Mouse (Mus musculus): Measurements from ENCODE around the gene Gatm.
A peak's percentile ranks its signal among the peaks of the same experiment; 100 is the strongest.

Gatm gene

GRCm38 (mm10) chr2:122610746-122611653, at the start of gene Gatm:
Gene Gatm, minus strand, starts transcription at chr2:122611303.
- ATAC-seq (ENCODE audit: low TSS enrichment), result peak; percentile 99

DNA sequence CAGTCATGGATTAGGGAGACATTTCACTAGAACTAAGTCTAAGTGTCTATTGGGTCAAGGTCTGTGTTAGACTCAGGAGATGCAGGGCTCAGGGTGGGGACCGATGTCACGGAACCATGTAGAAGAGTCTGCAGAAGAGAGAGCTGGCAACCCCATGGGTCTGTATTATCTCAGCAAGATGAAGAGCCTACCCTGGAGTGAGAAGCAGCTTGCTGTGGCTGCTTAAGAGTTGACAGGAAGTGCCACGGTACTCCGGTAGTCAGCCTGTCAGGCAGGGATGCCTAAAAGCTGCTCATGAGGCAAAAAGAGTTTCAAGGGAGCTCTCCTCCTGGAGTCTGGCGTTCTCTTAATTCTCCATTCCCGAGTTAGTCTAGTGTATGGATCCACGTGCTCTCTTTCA, 48.7 kb upstream of the Gatm start:
- no peak for ATAC-seq (ENCODE audit: low TSS enrichment)

- no peak for ATAC-seq (ENCODE audit: low TSS enrichment)
Observed at GRCm38 (mm10) chr2:122657707-122658524, 46.8 kb upstream of the Gatm start.

- ATAC-seq (ENCODE audit: low TSS enrichment), result no peak
Observed at GRCm38 (mm10) chr2:122656767-122657166, 45.7 kb upstream of the Gatm start.

GRCm38 (mm10) chr2:122656052-122656451, 44.9 kb upstream of the Gatm start:
- ATAC-seq (ENCODE audit: low TSS enrichment), result no peak

DNA sequence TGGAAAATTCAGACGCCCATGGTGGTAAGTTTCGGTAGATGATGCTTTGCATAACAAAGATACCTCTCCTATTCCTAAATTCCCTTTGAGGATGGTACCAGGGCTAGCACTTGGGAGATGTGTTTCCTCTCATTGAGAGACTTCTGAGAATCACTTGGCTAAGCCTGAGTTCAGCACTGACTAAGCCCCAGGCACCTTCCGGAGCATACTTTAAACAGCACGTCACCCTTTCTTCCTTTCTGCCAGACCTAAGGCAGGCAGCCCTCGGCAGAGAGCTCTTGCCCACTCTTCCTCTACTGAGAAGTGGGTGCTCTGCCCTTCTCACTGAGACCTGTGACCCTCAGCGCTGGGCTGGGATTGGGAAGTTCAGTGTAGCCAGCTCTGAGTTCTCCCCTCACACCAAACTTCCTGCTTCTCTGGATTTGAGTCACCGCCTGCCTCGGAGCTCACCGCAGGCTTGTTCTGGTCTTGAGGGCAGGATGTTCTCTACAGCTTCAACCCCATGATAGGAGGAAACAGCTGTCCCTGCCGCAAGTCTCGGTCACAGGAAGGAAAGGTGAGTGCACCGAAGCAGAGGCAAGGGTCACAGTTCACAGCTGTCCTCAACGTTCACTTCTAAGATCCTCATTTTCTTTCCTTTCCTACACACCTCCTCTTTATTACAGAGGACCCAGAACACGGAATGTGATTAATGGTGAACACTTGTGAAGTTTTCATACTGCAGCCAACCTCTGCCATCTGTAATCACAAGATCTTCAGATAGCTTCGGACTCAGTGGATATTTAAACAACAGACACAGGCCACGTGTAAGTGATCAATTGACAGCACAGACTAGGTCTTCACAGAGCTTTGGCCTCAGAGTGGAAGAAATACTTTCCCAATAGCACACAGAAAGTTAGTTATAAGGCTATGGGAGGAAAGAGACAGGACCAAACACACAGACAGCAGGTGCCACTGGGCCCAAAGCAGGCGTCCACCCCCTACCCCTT, 41.3 kb upstream of the Gatm start:
- ATAC-seq (ENCODE audit: low TSS enrichment), result no peak

- ATAC-seq (ENCODE audit: low TSS enrichment), result no peak
Observed at GRCm38 (mm10) chr2:122638673-122639072, 27.6 kb upstream of the Gatm start.

DNA sequence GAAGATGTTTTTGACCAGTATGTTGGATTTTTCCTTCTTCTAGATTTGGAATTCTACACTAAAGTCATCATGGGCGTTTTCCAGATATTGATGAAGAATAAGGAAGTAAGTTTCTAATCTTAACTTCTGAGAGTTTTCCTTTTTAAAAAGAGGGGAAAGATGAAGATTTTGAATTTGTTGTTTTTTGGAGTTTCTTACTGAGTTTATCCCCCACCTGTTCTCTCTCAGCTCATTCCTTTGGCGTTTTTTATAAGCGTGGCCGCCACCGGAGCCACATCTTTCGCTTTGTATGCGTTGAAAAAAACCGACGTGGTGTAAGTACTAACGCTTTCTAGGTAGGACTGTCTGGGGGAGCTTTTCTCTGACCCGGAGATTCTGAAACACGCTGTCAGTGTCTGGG, 26.9 kb upstream of the Gatm start:
- ATAC-seq (ENCODE audit: low TSS enrichment), result no peak

GRCm38 (mm10) chr2:122637526-122637997, 26.5 kb upstream of the Gatm start:
- ATAC-seq (ENCODE audit: low TSS enrichment), result peak; percentile 83

GRCm38 (mm10) chr2:122636686-122637085, 25.6 kb upstream of the Gatm start, which contains the start of gene AA467197:
Gene AA467197, plus strand, starts transcription at chr2:122636986.
- ATAC-seq (ENCODE audit: low TSS enrichment), result no peak

- ATAC-seq (ENCODE audit: low TSS enrichment), result peak; percentile 25; the same call in 1 of the 2 replicates
Observed at GRCm38 (mm10) chr2:122631226-122631801, 20.2 kb upstream of the Gatm start.

- ATAC-seq (ENCODE audit: low TSS enrichment), result peak; percentile 93
Observed at GRCm38 (mm10) chr2:122630465-122631225, 19.5 kb upstream of the Gatm start.

DNA sequence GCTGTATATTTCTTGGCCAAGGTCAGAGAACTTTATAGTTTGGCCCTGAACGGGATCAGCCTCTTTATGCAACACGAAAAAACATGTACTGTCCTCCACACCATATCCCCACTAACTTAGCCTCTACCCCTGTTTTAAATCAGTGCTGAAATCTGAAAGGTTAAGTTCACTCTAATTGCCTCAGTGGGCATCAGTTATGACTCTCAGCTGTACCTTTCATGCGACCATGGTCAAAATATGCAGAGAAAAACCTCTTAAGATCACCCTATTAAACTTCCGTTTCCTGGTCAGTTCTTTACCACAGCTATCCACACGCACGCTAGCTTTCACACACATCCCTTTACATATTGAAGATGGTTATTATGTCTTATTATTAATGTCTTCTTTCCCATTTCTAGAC, 18.8 kb upstream of the Gatm start:
- no peak for ATAC-seq (ENCODE audit: low TSS enrichment)

- peak; percentile 53 for ATAC-seq (ENCODE audit: low TSS enrichment)
Observed at GRCm38 (mm10) chr2:122628976-122629375, 17.9 kb upstream of the Gatm start.

DNA sequence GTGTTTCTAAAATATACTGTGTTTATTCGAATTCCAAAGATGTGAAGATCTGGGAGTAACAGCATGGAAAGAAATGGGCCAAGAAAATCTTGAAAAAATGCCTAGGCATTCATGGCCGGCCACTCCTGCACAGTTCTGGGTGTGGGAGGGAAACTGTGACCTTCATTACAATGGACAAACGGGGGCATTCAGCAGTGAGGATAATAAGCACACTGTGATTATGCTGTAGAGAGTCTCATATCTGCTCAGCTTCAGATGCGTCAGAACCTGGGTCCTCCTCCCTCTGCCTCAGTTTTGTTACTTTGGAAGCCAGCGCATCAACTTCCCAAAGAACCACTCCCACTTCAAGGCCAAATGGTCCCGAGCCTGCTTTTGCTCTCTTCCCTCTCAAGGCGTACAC, 14.8 kb upstream of the Gatm start:
- ATAC-seq (ENCODE audit: low TSS enrichment), result 0 out of 2 replicates have a peak, but pooled peaks have one; percentile 25

DNA sequence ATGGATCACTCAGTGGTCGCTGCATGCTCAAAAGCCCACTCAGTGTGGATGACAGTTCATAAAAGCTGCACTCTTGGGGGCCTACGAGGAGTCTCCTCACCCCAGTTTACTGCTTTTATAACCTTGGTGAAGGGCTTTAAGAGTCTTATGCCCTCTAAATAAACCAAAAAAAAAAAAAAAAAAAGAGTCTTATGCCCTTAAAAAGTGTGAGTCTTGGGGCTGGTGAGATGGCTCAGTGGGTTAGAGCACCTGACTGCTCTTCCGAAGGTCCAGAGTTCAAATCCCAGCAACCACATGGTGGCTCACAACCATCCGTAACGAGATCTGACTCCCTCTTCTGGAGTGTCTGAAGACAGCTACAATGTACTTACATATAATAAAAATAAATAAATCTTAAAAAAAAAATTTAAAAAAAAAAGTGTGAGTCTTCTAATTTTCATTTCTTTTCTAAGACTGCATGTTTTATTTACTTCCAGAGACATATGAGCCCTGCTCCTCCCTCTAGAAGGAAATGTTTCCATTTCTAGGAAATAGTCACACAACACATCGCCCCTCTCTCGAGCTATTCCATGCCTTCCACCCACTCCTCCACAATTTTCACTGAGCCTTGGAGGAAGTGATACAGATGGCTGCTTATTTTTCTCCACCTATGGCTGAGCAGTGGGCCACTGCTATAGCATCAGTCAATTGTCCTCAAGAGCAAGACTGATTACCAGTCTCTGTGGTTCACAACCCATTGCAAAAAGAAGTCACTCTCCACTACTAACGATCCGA, 10.4 kb upstream of the Gatm start:
- ATAC-seq (ENCODE audit: low TSS enrichment), result peak; percentile 70

DNA sequence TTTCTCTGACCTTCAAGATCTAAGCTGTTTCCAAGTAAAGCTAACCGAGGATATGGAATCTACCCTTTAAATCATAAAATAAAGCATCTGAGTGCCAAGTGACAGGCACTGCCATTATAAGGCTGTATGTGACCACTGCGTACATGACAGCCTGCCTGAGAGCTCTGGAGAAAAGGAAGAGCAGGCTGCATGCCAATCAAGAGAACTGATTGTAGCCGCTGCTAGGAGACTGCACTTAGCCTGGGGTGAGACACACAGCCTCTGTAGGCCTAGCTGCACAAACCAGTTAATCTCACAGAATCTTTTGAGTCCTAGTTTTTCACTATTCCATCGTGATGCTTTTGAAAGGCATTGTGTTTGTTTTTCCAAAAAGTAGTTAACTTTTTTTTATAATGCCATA, 7.6 kb upstream of the Gatm start:
- no peak for ATAC-seq (ENCODE audit: low TSS enrichment)

DNA sequence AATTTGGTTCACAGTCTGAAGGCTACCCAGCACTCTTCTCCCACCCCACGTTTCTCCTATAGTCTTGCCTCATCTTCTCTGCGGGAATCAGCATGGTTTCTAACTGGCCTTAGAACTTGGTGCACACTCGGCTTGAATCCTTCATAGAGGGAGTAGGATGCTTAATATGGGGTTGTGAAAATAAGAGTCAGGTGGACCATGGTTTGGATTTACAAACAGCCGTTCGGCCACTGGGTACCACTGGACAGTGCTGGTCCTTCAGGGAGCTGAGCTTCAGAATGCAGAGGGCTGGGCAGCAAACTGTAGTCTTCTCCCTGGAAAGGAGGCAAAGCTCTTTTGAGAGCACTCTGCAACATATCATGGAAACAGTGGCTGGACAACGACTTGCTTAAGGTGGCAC, 6.7 kb upstream of the Gatm start:
- ATAC-seq (ENCODE audit: low TSS enrichment), result no peak

GRCm38 (mm10) chr2:122616237-122616636, 5.1 kb upstream of the Gatm start:
- ATAC-seq (ENCODE audit: low TSS enrichment), result peak; percentile 86

DNA sequence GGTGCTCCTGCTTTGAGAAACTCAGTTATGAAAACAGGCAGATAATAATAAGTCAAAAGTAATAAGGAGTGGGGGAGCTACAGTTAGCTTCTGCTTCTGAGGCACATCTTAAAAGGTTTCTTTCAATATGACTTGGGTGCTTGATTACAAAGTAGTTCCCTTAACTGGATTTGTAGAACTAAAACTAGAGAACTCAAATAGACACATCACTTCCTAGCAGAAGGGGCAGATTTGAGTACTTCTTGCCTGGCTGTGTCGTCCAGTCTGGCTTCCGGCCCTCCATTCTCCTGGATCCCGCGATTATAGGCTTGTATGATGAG, 511 bp upstream of the Gatm start:
- no peak for ATAC-seq (ENCODE audit: low TSS enrichment)

Measured in frontal cortex, adult (tissue).